Mouse (Mus musculus) midbrain, embryonic 15.5 days (tissue): ENCODE measurements around the gene Gm3952. TPM values are rescaled to one million over a fixed set of nuclear protein-coding genes. Genes with fewer than 3 reads are reported as not detected.

Experiments used
- ATAC-seq: fragments of 200-750 bp; cut with Nextera tagmentation; replicated peaks from 2 replicates; pipeline ENCODE4 v1.8.0; 2017; ENCODE audit warnings: moderate TSS enrichment
- H3K27ac ChIP-seq: fragments of 300-500 bp; sonication (generic); 2 replicates; pipeline ENCODE4 v1.5.1; 2015; ENCODE audit warnings: mild to moderate bottlenecking, inconsistent platforms
- H3K27me3 ChIP-seq: fragments of 300-500 bp; sonication (generic); replicated peaks from 2 replicates; pipeline ENCODE4 v1.6.1; 2015; ENCODE audit warnings: inconsistent platforms
- H3K36me3 ChIP-seq: fragments of 300-500 bp; sonication (generic); replicated peaks from 2 replicates; pipeline ENCODE4 v1.6.1; 2015; ENCODE audit warnings: inconsistent platforms
- H3K4me1 ChIP-seq: fragments of 300-500 bp; sonication (generic); 2 replicates; pipeline ENCODE4 v1.6.1; 2015; ENCODE audit warnings: inconsistent platforms
- H3K4me2 ChIP-seq: fragments of 300-500 bp; sonication (generic); 2 replicates; pipeline ENCODE4 v1.6.1; 2015; ENCODE audit warnings: inconsistent platforms, mild to moderate bottlenecking, moderate library complexity
- H3K4me3 ChIP-seq: fragments of 300-500 bp; sonication (generic); 2 replicates; pipeline ENCODE4 v1.5.1; 2015; ENCODE audit warnings: mild to moderate bottlenecking, inconsistent platforms
- H3K9ac ChIP-seq: fragments of 300-500 bp; sonication (generic); 2 replicates; pipeline ENCODE4 v1.6.1; 2015; ENCODE audit warnings: mild to moderate bottlenecking, inconsistent platforms
- H3K9me3 ChIP-seq: fragments of 300-500 bp; sonication (generic); 2 replicates; pipeline ENCODE4 v1.6.1; 2016; ENCODE audit warnings: inconsistent platforms
- WGBS: fragments of 180-500 bp; shearing (Covaris S2); methylation state at CpG from one replicate; pipeline ENCODE4 v1.1.7; 2015; ENCODE audit warnings: mixed read lengths; 5-methylcytosine and 5-hydroxymethylcytosine counted together
- polyA plus RNA-seq: library from polyadenylated mRNA; unstranded; fragments of >200 nt; fragmentation: Nextera tagmentation; extraction: Ambion mirVana; gene quantifications from 2 replicates; pipeline ENCODE4 v1.2.1, GENCODE M21; 2015

Gene Gm3952
- polyA plus RNA-seq, 1 experiment from 2014 or later: not detected

DNA sequence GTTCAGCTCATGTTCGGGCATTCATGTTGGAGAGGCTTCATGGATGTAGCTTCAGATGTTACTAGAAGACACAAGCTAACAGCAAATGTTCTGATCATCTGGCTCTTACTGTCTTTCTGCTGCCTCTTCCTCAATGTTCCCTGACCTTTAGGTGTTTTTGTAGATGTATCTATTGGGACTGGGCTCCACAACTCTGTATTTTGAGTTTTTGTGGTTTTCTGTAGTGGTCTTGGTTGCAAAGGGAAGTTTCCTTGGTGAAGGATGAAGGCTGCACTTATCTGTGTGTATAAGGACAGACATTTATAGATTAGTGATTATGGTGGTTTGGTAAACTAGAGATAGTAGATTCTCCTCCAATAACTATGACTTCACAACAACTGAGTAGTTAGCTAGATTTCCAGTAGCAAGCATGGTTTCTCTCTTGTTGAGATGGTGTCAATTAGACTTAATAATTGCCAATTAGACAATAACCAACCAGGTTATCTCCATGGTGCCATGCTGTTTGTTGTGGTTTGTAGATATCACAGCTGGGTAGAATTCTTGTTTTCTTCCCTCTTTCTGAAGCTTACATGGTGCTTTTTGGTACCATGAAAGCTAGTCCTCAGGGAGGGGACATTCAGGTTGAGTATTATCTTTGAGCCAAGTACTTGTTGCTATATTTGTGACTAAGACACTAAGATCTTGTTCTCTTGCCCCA lies 101.6 kb downstream of the Gm3952 start:
- no peak for ATAC-seq
- Histone ChIP-seq H3K27me3 (no peaks in the 10 kb centered on the region), H3K36me3 (no peaks in the 10 kb centered on the region), H3K27ac (no peak overlapping the region), H3K4me2 (no peak overlapping the region), H3K4me1 (peaks cover 7% of the 10 kb centered on the region; the same call in 1 of the 2 replicates), H3K4me3 (no peak overlapping the region), H3K9me3 (no peaks in the 10 kb centered on the region), H3K9ac (no peak overlapping the region)
- 97% methylated on average over 1 of the region's 1 CpGs for WGBS

Other genes starting within 250 kb of the Gm3952 start
- 75.4 and 78.2 TPM in 2 replicates for gene Itgb1, start 113.0 kb downstream of the Gm3952 start, polyA plus RNA-seq